Mouse (Mus musculus) gonadal fat pad, adult 2 months (tissue): ENCODE results near the gene Gm20820. TPM values are rescaled to one million over a fixed set of nuclear protein-coding genes. Genes with fewer than 3 reads are reported as not detected.
"Not testable (repeated sequence)": the region's sequence is repeated elsewhere in the genome, so short reads cannot be mapped to it uniquely, and the experiment has no call there.

Source experiments
- DNase-seq: peaks from one replicate; pipeline ENCODE4 v3.0.0-alpha.2; 2012; ENCODE audit warnings: low read depth
- polyA plus RNA-seq: library from polyadenylated mRNA; depleted of rRNA; stranded (reverse); fragments of >200 nt; gene quantifications from 2 replicates; pipeline ENCODE4 v1.2.3, GENCODE M21; 2012; rRNA removed

Gene Gm20820
- not detected in 2 replicates for polyA plus RNA-seq

GRCm38 (mm10) chrY:86061472-86061871 is at the start of gene Gm20820:
Gm20820 (plus strand) TSS chrY:86061772.
- DNase-seq: not testable (repeated sequence)
